Mouse (Mus musculus) CH12.LX (cell line): ENCODE data around the gene Eps15l1.

Source experiments
- CTCF ChIP-seq, 2 experiments: IDR thresholded peaks in 1 of 2; conservative IDR thresholded peaks in 1 of 2; 2 replicates each; pipeline ENCODE4 v1.5.1; 2011 to 2012; ENCODE audit warnings: low read depth in 2 of 2, low read length in 2 of 2, improper control_type of control experiment in 1 of 2, inconsistent platforms in 1 of 2, mild to moderate bottlenecking in 1 of 2, moderate library complexity in 1 of 2
- ELF1 ChIP-seq: IDR thresholded peaks from 2 replicates; pipeline ENCODE4 v1.6.1; 2014; ENCODE audit warnings: low read depth, mild to moderate bottlenecking, inconsistent platforms, low read length, improper control_type of control experiment
- EP300 ChIP-seq: IDR thresholded peaks from 2 replicates; pipeline ENCODE4 v1.6.1; 2011; ENCODE audit warnings: low read length, improper control_type of control experiment
- GABPA ChIP-seq: IDR thresholded peaks from 2 replicates; pipeline ENCODE4 v1.6.1; 2012; ENCODE audit warnings: low read depth, low read length, improper control_type of control experiment, inconsistent platforms; ENCODE audit not compliant: insufficient replicate concordance
- HCFC1 ChIP-seq: IDR thresholded peaks from 2 replicates; pipeline ENCODE4 v1.6.1; 2012; ENCODE audit warnings: low read depth, mild to moderate bottlenecking, inconsistent platforms, low read length, improper control_type of control experiment
- JUN ChIP-seq: IDR thresholded peaks from 2 replicates; pipeline ENCODE4 v1.6.1; 2011; ENCODE audit warnings: low read depth, mild to moderate bottlenecking, low read length, improper control_type of control experiment, moderate library complexity; ENCODE audit not compliant: insufficient read depth
- MAX ChIP-seq: IDR thresholded peaks from 2 replicates; pipeline ENCODE4 v1.6.1; 2011; ENCODE audit warnings: low read length, improper control_type of control experiment
- MXI1 ChIP-seq: IDR thresholded peaks from 2 replicates; pipeline ENCODE4 v1.6.1; 2011; ENCODE audit warnings: mild to moderate bottlenecking, low read depth, low read length, improper control_type of control experiment
- POLR2A ChIP-seq: IDR thresholded peaks from 2 replicates; pipeline ENCODE4 v1.6.1; 2011; ENCODE audit warnings: low read depth, mild to moderate bottlenecking, improper control_type of control experiment, low read length
- POLR2AphosphoS2 ChIP-seq: IDR thresholded peaks from 2 replicates; pipeline ENCODE4 v1.6.1; 2011; ENCODE audit warnings: low read depth, low read length, improper control_type of control experiment
- RAD21 ChIP-seq: IDR thresholded peaks from 2 replicates; pipeline ENCODE4 v1.6.1; 2011; ENCODE audit warnings: low read depth, mild to moderate bottlenecking, low read length, improper control_type of control experiment, moderate library complexity
- RCOR1 ChIP-seq: conservative IDR thresholded peaks from 2 replicates; pipeline ENCODE4 v1.6.1; 2012; ENCODE audit warnings: low read depth, mild to moderate bottlenecking, inconsistent platforms, low read length, improper control_type of control experiment
- TBP ChIP-seq: conservative IDR thresholded peaks from 2 replicates; pipeline ENCODE4 v1.6.1; 2011; ENCODE audit warnings: low read depth, low read length, improper control_type of control experiment
- USF1 ChIP-seq: IDR thresholded peaks from 2 replicates; pipeline ENCODE4 v1.6.1; 2014; ENCODE audit warnings: low read depth, mild to moderate bottlenecking, inconsistent platforms, low read length, improper control_type of control experiment

DNA sequence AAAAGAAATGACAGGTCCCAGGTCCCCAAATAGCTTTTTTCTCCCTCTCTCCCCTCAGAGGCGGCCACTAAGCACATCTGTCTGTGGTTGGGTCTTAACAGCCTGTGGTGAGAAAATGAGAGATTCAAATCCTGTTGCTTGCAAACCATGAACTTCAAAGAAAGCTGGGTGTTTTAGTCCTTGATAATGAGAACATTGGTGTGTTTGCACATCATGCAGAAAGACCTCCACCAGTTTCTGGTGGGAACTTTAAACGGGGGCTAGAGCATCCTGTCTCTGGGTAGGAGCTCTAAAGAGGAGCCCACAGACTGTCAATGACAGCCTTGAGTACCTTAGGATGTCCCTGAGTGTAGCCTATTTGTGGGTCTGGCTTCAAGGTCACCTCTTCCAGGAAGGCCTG, 130.2 kb downstream of the Eps15l1 start:
- TF ChIP-seq RCOR1 (no peak), TBP (no peak), JUN (no peak), CTCF (conservative IDR thresholded peaks at IDR 0.05 in 1 of 2, IDR thresholded peaks at IDR 0.05 in 1 of 2; ENCODE audit: low read depth in 2 of 2, low read length in 2 of 2) (no peak), MAX (no peak), USF1 (no peak), GABPA (no peak), EP300 (no peak), RAD21 (no peak), POLR2AphosphoS2 (no peak), MXI1 (no peak), HCFC1 (no peak), ELF1 (no peak), POLR2A (no peak)
